Mouse (Mus musculus): ENCODE measurements around the gene Grwd1.

Gene Grwd1

GRCm38 (mm10) chr7:45800001-45800400, 30.7 kb downstream of the Grwd1 start:
- DNase-seq (ENCODE audit: low read depth, low spot score), result no peak

- no peak for DNase-seq (ENCODE audit: low read depth, low spot score)
Observed at GRCm38 (mm10) chr7:45798931-45799330, 31.8 kb downstream of the Grwd1 start.

- DNase-seq (ENCODE audit: low read depth, low spot score), result no peak
Observed at GRCm38 (mm10) chr7:45798511-45798836, 32.3 kb downstream of the Grwd1 start.

DNA sequence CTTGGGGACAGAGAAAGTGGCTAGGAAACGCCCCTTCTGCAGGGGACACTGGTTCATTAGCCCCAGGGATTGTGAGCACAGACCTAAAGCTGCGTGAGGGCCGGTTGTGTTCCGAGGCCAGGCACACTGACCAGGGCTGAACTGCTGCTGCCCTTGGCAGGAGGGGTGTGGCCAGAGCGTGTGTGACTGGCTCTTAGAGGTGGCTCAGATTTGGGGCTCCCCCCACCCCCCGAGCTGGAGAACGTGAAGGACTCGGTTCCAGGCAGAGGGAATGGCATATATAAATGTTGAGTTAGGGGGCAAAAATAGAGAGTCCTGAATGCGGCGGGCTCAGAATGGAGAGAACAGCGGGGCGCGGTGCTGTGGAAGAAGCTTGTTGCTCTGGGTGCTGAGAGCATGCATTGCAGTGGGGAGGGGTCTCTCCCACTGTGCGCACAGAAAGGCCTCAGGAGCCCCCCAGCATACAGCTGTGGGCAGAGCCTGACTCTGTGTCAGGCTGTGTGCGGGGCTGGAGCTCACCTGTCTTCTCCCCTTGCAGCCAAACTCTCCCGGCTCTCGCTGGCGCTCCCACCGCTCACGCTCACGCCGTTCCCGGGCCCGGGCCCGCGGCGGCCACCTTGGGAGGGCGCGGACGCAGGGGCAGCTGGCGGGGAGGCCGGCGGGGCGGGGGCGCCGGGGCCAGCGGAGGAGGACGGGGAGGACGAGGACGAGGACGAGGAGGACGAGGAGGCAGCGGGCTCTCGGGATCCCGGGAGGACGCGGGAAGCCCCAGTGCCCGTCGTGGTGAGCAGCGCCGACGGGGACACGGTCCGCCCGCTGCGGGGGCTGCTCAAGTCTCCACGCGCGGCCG, 32.9 kb downstream of the Grwd1 start:
- DNase-seq (ENCODE audit: low read depth, low spot score), result no peak

- DNase-seq (ENCODE audit: low read depth, low spot score), result no peak
Observed at GRCm38 (mm10) chr7:45796950-45797349, 33.8 kb downstream of the Grwd1 start.

- DNase-seq (ENCODE audit: low read depth, low spot score), result no peak
Observed at GRCm38 (mm10) chr7:45794971-45795370, 35.8 kb downstream of the Grwd1 start.

DNA sequence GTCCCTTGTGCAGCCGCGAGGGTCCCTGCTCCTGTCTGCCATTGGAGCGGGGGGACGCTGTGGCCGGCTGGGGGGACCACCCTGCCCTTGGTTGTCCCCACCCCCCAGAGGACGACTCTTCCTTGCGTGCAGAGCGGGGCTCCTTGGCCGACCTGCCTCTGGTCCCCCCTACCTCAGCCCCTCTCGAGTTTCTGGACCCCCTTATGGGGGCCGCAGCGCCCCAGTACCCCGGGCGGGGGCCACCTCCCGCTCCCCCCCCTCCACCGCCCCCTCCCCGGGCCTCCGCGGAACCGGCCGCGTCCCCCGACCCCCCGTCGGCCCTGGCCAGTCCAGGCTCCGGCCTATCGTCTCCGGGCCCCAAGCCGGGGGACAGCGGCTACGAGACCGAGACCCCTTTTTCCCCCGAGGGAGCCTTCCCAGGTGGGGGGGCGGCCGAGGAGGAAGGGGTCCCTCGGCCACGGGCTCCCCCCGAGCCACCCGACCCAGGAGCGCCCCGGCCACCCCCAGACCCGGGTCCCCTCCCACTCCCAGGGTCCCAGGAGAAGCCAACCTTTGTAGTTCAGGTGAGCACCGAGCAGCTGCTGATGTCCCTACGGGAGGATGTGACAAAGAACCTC, 36.7 kb downstream of the Grwd1 start:
- no peak for DNase-seq (ENCODE audit: low read depth, low spot score)

GRCm38 (mm10) chr7:45793240-45793639, 37.5 kb downstream of the Grwd1 start:
- DNase-seq (ENCODE audit: low read depth, low spot score), result no peak

DNA sequence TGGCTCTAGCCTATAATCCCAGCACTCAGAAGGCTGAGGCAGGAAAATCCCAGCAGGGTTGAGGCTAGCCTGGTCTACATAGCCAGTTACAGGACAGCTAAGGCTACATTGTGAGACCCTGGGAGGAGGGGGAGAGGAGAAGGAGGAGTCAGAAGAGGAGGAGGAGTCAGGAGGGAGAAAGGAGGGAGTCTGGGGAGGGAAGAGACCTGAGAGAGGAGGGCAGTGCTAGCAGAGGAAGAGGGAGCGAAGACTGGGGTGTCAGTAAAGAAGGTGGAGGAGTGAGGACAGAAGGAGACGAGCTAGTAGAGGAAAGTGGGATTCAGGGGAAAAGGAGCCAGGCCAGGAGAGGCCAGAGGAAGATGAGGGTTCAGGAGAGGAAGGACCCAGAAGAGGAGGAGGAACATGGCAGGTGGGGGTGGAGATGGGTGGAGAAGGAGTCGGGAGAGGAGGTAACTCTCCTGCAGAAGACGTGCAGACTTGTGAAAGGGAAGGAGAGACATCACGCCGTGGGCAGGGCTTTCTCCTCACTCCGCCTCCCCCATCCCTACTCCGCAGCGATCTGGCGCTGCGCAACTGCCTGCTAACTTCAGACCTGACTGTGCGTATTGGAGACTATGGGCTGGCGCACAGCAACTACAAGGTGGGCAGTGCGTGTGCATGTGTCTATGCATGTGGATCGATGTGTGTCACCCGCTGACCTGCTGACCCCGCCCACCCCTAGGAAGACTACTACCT, 38.8 kb downstream of the Grwd1 start:
- no peak for DNase-seq (ENCODE audit: low read depth, low spot score)

DNA sequence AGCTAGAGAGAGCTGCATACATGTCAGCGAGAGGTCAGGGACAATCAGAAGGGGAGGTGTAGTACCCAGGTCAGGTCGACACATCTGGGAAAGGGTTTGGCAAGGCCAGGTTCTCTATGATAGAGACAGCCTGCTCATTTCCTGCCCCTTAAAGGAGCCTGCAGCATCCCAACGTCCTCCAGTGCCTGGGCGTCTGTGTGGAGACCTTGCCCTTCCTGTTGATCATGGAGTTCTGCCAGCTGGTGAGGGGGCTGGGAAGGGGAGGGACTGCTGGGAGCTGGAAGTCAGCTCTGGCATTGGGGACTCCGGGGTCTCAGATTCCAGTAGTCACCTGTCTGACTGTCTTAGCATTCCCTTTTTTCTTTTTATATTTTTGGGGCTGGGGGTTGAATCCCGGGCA, 40.0 kb downstream of the Grwd1 start:
- DNase-seq (ENCODE audit: low read depth, low spot score), result no peak

GRCm38 (mm10) chr7:45787642-45788041, 43.1 kb downstream of the Grwd1 start:
- DNase-seq (ENCODE audit: low read depth, low spot score), result no peak

- DNase-seq (ENCODE audit: low read depth, low spot score), result no peak
Observed at GRCm38 (mm10) chr7:45786661-45787413, 43.9 kb downstream of the Grwd1 start.

GRCm38 (mm10) chr7:45786136-45786578, 44.6 kb downstream of the Grwd1 start:
- DNase-seq (ENCODE audit: low read depth, low spot score), result no peak

DNA sequence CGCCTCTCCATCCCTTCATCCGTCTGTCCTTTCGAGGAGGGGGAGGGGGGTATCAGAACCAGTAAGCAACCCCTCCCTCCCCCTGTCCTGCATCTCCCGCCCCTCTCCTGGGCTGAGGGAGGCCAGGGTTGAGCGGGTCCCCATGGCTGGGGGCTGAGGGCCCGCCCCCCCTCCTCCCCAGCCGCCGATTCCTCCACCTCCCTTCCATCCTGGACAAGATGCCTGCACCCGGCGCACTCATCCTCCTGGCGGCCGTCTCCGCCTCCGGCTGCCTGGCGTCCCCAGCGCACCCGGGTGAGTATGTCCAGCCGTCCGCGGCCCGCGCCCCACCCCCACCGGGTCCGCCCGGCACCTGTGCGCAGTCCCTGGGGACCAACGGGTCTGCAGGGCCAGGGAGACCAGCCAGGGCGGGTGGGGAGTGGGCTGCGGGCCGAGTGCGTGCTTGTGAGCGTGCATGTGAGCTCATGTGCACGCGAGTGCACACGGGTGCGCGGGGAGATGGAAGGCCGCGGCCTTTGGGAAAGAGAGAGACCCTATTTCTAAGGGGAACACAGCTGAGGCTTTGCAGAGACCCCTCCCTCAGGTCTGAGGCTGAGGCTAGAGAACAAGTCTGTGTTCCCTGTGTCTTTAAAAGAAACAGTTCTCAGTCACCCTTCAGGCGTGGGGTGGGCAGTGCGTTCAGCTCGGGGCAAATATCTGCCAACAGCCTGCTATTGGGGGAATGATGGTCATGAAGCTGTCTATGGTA, 45.2 kb downstream of the Grwd1 start:
- DNase-seq (ENCODE audit: low read depth, low spot score), result no peak

DNA sequence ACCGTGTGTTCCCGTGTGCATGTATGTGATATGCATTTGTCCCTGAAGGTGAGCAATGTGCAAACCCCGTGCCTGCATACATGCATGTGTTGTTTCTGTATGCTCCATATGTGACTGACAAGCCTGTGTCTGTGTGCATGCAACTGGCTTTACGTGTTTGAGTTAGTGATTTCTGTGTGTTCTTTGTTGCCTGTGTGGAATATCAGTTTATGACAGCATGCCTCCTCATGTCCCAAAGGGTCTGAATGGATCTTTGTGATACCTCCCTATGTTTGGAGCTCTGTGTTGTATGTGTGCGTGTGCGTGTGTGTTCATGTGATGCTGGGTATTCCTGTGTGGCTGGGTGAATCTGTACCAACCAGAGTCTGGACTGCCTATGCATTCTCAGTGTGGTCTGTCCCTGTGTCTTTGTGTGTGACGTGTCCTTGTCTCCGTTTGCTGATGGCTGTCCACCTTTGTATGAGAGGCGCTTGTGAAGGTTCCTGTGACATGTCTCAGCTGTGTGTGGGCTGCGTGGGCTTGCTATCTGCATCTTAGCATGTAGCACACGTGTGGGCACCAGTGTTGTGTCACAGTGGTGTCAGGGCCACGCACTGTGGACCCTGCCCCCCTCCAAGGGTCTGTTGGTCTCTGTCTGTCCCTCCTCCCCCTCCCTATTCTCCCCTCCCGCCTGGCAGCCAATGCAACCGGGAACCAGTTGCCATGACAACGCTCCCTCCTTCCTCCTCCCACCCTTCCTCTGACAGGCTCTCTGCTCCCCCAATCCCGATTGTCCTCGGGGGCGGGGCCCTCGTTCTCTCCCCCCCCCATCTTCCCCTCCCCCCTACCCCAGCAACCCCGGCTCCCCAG, 46.0 kb downstream of the Grwd1 start, which contains the start of gene Sult2b1:
Gene Sult2b1 (minus strand): TSS at position 146 of the 849 bp plus-strand sequence.
- no peak for DNase-seq (ENCODE audit: low read depth, low spot score)

- no peak for DNase-seq (ENCODE audit: low read depth, low spot score)
Observed at GRCm38 (mm10) chr7:45783511-45784091, 47.1 kb downstream of the Grwd1 start, which contains the start of gene Lmtk3. TSS of gene Lmtk3 (plus strand) at chr7:45783738.

- no peak for DNase-seq (ENCODE audit: low read depth, low spot score)
Observed at GRCm38 (mm10) chr7:45782271-45782670, 48.5 kb downstream of the Grwd1 start.

DNA sequence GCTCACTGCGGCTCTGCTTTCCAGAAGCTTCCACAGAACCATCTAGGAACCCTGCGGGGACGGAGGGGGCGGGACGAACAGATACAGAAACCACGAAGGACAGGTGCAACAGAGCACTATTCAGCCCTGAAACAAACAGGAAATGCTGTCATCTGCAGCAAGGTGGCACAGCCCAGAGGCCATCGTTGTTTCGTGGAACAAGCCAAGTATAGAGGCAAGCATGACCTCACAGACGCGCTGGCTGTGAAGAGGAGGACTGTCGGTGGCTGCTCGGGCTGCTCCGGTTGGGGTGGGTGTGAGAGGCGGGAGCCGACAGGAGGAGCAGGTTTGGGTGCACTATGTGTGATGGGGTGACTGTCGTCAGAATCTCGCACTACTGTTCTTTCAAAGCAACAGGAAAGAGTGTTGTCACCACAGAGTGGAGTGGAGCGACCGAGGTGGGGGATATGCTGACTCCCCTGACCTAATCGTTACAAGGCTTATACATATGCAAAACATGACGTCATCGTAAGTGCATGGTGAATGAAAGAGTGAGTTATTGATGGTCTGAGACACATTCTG, 51.6 kb downstream of the Grwd1 start:
- no peak for DNase-seq (ENCODE audit: low read depth, low spot score)

DNA sequence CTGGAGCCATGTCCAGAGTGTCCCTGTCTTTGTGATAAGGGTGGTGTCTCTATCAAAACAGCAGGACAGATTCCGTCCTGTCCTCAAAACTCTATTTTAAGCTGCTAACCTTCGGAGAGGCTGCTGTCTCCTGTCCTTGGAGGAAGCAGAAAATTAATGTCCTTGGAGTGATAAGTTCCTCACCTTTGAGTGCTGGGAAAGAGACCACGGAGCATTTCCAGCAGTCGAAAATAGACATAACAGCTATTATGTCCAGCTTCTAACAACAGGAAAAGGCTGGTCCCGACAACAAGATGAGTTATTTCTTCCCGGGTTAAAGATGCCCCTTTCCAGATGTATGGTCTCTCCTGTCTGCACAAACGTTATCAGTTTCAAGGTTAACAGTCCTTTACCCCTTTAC, 55.5 kb downstream of the Grwd1 start:
- DNase-seq (ENCODE audit: low read depth, low spot score), result no peak

Data from skeletal muscle tissue, adult 2 months (tissue).